In genomic region chr15:57581266-57581665, GRCm38 (mm10) we compare ENCODE assay signal across 25 mouse cellular contexts.
DNase-seq lines count a peak whose midpoint lies in the region; ATAC-seq and TF ChIP-seq lines count a peak whose summit lies in the region.
"Had no signal": no experiment of that assay in that cellular context is flagged by ENCODE, and none has a peak within 500 bp of the region (broad histone marks: within the 10 kb centered on the region; RNA-seq: fewer than 3 reads in every experiment).

No protein-coding gene starts in this region.

- H3K4me3 ChIP-seq in kidney, adult 2 months (ENCODE audit: insufficient read depth, low read depth, low read length) = no peak overlapping the region
- no peak overlapping the region for H3K4me3 ChIP-seq in kidney, embryonic 16.5 days (ENCODE audit: low read length)
- no peak overlapping the region for H3K4me3 ChIP-seq in midbrain, embryonic 14.5 days (replicated peaks; ENCODE audit: low read depth, low read length)
- no peak overlapping the region for H3K4me3 ChIP-seq in midbrain, embryonic 10.5 days
- H3K4me3 ChIP-seq: erythroblast, embryonic 14.5 days; heart, adult 2 months; heart, embryonic 12.5 days; hindbrain, embryonic 15.5 days; intestine, embryonic 15.5 days; limb, embryonic 13.5 days; megakaryocyte, embryonic 14.5 days; neural tube, embryonic 13.5 days had no signal

- no peaks in the 10 kb centered on the region for H3K9me3 ChIP-seq in kidney, embryonic 16.5 days (ENCODE audit: low read length)
- no peaks in the 10 kb centered on the region for H3K9me3 ChIP-seq in midbrain, embryonic 14.5 days (ENCODE audit: control insufficient read depth, low read length)
- no peaks in the 10 kb centered on the region for H3K9me3 ChIP-seq in midbrain, embryonic 10.5 days (replicated peaks)
- H3K9me3 ChIP-seq: heart, embryonic 12.5 days; hindbrain, embryonic 15.5 days; intestine, embryonic 15.5 days; limb, embryonic 13.5 days; neural tube, embryonic 13.5 days had no signal

- H3K4me1 ChIP-seq in kidney, adult 2 months (ENCODE audit: control insufficient read depth, insufficient read depth, low read length) = no peaks in the 10 kb centered on the region; the same call in 1 of the 2 replicates
- no peaks in the 10 kb centered on the region for H3K4me1 ChIP-seq in kidney, embryonic 16.5 days (ENCODE audit: insufficient read depth, low read length)
- no peaks in the 10 kb centered on the region for H3K4me1 ChIP-seq in midbrain, embryonic 14.5 days (ENCODE audit: control insufficient read depth, insufficient read depth, low read length)
- no peaks in the 10 kb centered on the region for H3K4me1 ChIP-seq in midbrain, embryonic 10.5 days
- H3K4me1 ChIP-seq: heart, embryonic 12.5 days; hindbrain, embryonic 15.5 days; intestine, embryonic 15.5 days; limb, embryonic 13.5 days; megakaryocyte, embryonic 14.5 days; neural tube, embryonic 13.5 days had no signal

- H3K27ac ChIP-seq in kidney, adult 2 months (ENCODE audit: insufficient read depth, low read depth, low read length) = peak overlapping the region; percentile 71; the same call in 1 of the 2 replicates
- H3K27ac ChIP-seq in kidney, embryonic 16.5 days (ENCODE audit: low read length) = no peak overlapping the region
- no peak overlapping the region for H3K27ac ChIP-seq in midbrain, embryonic 14.5 days (replicated peaks; ENCODE audit: low read depth, low read length)
- no peak overlapping the region for H3K27ac ChIP-seq in midbrain, embryonic 10.5 days (replicated peaks)
- H3K27ac ChIP-seq: heart, adult 2 months; hindbrain, embryonic 15.5 days; intestine, embryonic 15.5 days; limb, embryonic 13.5 days; neural tube, embryonic 13.5 days; stomach, postnatal 0 days had no signal

- H3K4me2 ChIP-seq in kidney, embryonic 16.5 days (replicated peaks; ENCODE audit: low read depth, low read length) = no peak overlapping the region
- no peak overlapping the region for H3K4me2 ChIP-seq in midbrain, embryonic 14.5 days (ENCODE audit: low read length)
- H3K4me2 ChIP-seq: heart, embryonic 12.5 days; hindbrain, embryonic 15.5 days; intestine, embryonic 15.5 days; limb, embryonic 13.5 days; liver, embryonic 11.5 days; neural tube, embryonic 13.5 days had no signal

- no peak for ATAC-seq in cerebellum, adult (ENCODE audit: insufficient number of reproducible peaks, low FRiP score, low TSS enrichment)
- ATAC-seq in kidney, embryonic 16.5 days (ENCODE audit: low FRiP score, low TSS enrichment) = no peak
- ATAC-seq in midbrain, embryonic 14.5 days (ENCODE audit: low FRiP score, low TSS enrichment) = no peak
- ATAC-seq: CD4-positive, CD25-positive, alpha-beta regulatory T cell, adult 4 months; forebrain, embryonic 16.5 days; intestine, embryonic 15.5 days had no signal

- TF ChIP-seq POLR2A in kidney, adult 2 months (IDR thresholded peaks at IDR 0.05; ENCODE audit: low read depth, low read length) = no peak

- H3K36me3 ChIP-seq in kidney, adult 2 months (ENCODE audit: control insufficient read depth, insufficient read depth, low read length) = no peaks in the 10 kb centered on the region
- H3K36me3 ChIP-seq in kidney, embryonic 16.5 days (ENCODE audit: insufficient read depth, low read length) = no peaks in the 10 kb centered on the region
- H3K36me3 ChIP-seq in midbrain, embryonic 14.5 days (ENCODE audit: control insufficient read depth, insufficient read depth, low read length) = no peaks in the 10 kb centered on the region
- no peaks in the 10 kb centered on the region for H3K36me3 ChIP-seq in midbrain, embryonic 10.5 days
- H3K36me3 ChIP-seq: heart, embryonic 12.5 days; hindbrain, embryonic 15.5 days; intestine, embryonic 15.5 days; limb, embryonic 13.5 days; neural tube, embryonic 13.5 days had no signal

- H3K9ac ChIP-seq in kidney, embryonic 16.5 days (replicated peaks; ENCODE audit: low read length) = no peak overlapping the region
- H3K9ac ChIP-seq in midbrain, embryonic 14.5 days (replicated peaks; ENCODE audit: low read length) = no peak overlapping the region
- H3K9ac ChIP-seq: heart, embryonic 12.5 days; hindbrain, embryonic 15.5 days; intestine, embryonic 15.5 days; limb, embryonic 13.5 days; neural tube, embryonic 13.5 days had no signal

- TF ChIP-seq CTCF in kidney, adult 2 months (conservative IDR thresholded peaks at IDR 0.05; ENCODE audit: insufficient read depth, insufficient read length, low read depth, low read length) = no peak

- H3K27me3 ChIP-seq in kidney, adult 2 months (replicated peaks; ENCODE audit: control insufficient read depth, insufficient read depth, low read length) = no peaks in the 10 kb centered on the region
- no peaks in the 10 kb centered on the region for H3K27me3 ChIP-seq in kidney, embryonic 16.5 days (ENCODE audit: insufficient read depth, low read length)
- no peaks in the 10 kb centered on the region for H3K27me3 ChIP-seq in midbrain, embryonic 14.5 days (ENCODE audit: control insufficient read depth, insufficient read depth, low read length)
- no peaks in the 10 kb centered on the region for H3K27me3 ChIP-seq in midbrain, embryonic 10.5 days (ENCODE audit: low read depth, poor library complexity, severe bottlenecking)
- H3K27me3 ChIP-seq: heart, embryonic 12.5 days; hindbrain, embryonic 15.5 days; intestine, embryonic 15.5 days; limb, embryonic 13.5 days; megakaryocyte, embryonic 14.5 days; neural tube, embryonic 13.5 days had no signal

- DNase-seq in cerebellum, postnatal 10 days = peak; percentile 59 to 70
- peak; percentile 71 for DNase-seq in kidney, adult 2 months
- peak; percentile 27 for DNase-seq in midbrain, embryonic 14.5 days
- DNase-seq in midbrain, embryonic 10.5 days (ENCODE audit: low spot score) = no peak
- DNase-seq in kidney, postnatal 36 days = peak; percentile 23 to 53
- DNase-seq: adrenal gland, postnatal 25 days; heart, adult 2 months; heart, postnatal 4 days; lung, postnatal 4 days; right cerebral cortex, postnatal 4 days; thymus, adult 18-20 months; thymus, postnatal 36 days had no signal
